Mouse (Mus musculus) neural tube, embryonic 13.5 days (tissue): Measurements from ENCODE around the gene B3glct. TPM values are rescaled to one million over a fixed set of nuclear protein-coding genes. Genes with fewer than 3 reads are reported as not detected.

Experiments used
- ATAC-seq: fragments of 200-750 bp; cut with Nextera tagmentation; 2 replicates; pipeline ENCODE4 v1.8.0; 2017; ENCODE audit warnings: low read depth, mild to moderate bottlenecking, moderate TSS enrichment, moderate library complexity
- H3K27ac ChIP-seq: fragments of 300-500 bp; sonication (generic); replicated peaks from 2 replicates; pipeline ENCODE4 v1.5.1; 2015; ENCODE audit warnings: moderate library complexity, mild to moderate bottlenecking, inconsistent platforms
- H3K27me3 ChIP-seq: fragments of 300-500 bp; sonication (generic); 2 replicates; pipeline ENCODE4 v1.6.1; 2015; ENCODE audit warnings: mild to moderate bottlenecking, inconsistent platforms
- H3K36me3 ChIP-seq: fragments of 300-500 bp; sonication (generic); 2 replicates; pipeline ENCODE4 v1.6.1; 2015; ENCODE audit warnings: mild to moderate bottlenecking, inconsistent platforms
- H3K4me1 ChIP-seq: fragments of 300-500 bp; sonication (generic); replicated peaks from 2 replicates; pipeline ENCODE4 v1.6.1; 2015; ENCODE audit warnings: inconsistent platforms
- H3K4me2 ChIP-seq: fragments of 300-500 bp; sonication (generic); 2 replicates; pipeline ENCODE4 v1.6.1; 2015; ENCODE audit warnings: inconsistent platforms, mild to moderate bottlenecking, moderate library complexity
- H3K4me3 ChIP-seq: fragments of 300-500 bp; sonication (generic); 2 replicates; pipeline ENCODE4 v1.5.1; 2015; ENCODE audit warnings: mild to moderate bottlenecking, inconsistent platforms
- H3K9ac ChIP-seq: fragments of 300-500 bp; sonication (generic); 2 replicates; pipeline ENCODE4 v1.6.1; 2015; ENCODE audit warnings: moderate library complexity, mild to moderate bottlenecking, inconsistent platforms
- H3K9me3 ChIP-seq: fragments of 300-500 bp; sonication (generic); 2 replicates; pipeline ENCODE4 v1.6.1; 2016; ENCODE audit warnings: inconsistent platforms
- WGBS: fragments of 180-500 bp; shearing (Covaris S2); methylation state at CpG from one replicate; pipeline ENCODE4 v1.1.7; 2015; 5-methylcytosine and 5-hydroxymethylcytosine counted together
- polyA plus RNA-seq: library from polyadenylated mRNA; unstranded; fragments of >200 nt; fragmentation: Nextera tagmentation; extraction: Ambion mirVana; gene quantifications from 2 replicates; pipeline ENCODE4 v1.2.1, GENCODE M21; 2015

B3glct gene
- polyA plus RNA-seq, 1 experiment from 2014 or later = 16.1 TPM

DNA sequence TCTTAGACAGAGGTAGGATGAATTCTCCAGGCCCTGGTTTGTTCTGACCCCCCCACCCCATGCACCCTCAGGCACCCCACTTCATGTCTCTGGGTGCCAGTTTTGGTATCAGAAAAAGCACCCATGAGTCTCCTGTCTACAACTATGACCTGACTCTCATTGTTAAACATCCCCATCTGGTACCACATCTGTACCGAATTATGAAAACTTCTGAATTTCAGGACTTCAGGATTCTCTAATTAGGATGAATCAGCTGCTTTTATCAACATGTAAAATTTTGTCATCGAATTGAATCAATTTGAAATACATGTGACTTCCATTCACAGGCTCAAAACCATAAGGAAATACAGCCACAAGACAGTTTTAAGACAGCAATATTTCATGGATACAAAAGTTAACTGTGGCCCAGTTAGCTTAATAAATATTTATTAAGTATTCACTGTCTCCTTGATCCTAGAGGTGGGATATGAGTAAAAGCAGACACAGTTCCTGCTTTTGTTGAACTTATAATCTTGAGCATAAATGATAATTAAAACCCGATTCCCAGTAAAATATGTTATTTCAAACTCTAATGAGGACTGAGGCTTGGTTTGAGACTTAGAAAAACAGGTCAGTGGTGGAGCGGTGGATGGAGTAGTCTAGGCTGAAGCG is 89.7 kb downstream of the B3glct start:
- Histone ChIP-seq H3K4me3 (no peak overlapping the region), H3K4me1 (no peaks in the 10 kb centered on the region), H3K4me2 (no peak overlapping the region), H3K9ac (no peak overlapping the region), H3K36me3 (no peaks in the 10 kb centered on the region), H3K9me3 (no peaks in the 10 kb centered on the region), H3K27me3 (no peaks in the 10 kb centered on the region), H3K27ac (no peak overlapping the region)
- no peak for ATAC-seq
- 89% methylated on average over 5 of the region's 5 CpGs for WGBS

DNA sequence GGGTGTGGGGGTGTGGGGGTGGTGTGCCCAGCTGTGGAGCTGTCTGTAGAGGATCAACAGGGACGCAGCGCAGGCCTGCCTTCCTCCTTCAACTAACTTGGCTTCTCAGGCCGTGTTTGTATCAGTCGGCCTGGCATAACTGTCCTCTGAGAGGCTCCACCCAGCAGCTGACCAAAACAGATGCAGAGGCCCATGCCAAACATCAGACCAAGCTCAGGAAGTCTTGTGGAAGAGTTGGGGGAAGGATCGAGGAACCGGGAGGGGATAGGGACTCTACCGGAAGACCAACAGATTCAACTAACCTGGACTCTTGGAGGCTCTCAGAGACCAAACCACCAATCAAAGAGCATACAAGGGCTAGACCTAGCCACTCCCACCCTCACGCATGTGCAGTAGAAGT is 91.6 kb downstream of the B3glct start:
- Histone ChIP-seq H3K27ac (no peak overlapping the region), H3K9ac (no peak overlapping the region), H3K9me3 (no peaks in the 10 kb centered on the region), H3K27me3 (no peaks in the 10 kb centered on the region), H3K36me3 (no peaks in the 10 kb centered on the region), H3K4me1 (no peaks in the 10 kb centered on the region), H3K4me3 (no peak overlapping the region), H3K4me2 (no peak overlapping the region)
- ATAC-seq = no peak
- WGBS = 94% methylated on average over 8 of the region's 8 CpGs

- Histone ChIP-seq H3K9me3 (peaks cover 7% of the 10 kb centered on the region; the same call in 1 of the 2 replicates), H3K4me3 (no peak overlapping the region), H3K36me3 (no peaks in the 10 kb centered on the region), H3K27ac (no peak overlapping the region), H3K4me1 (no peaks in the 10 kb centered on the region), H3K4me2 (no peak overlapping the region), H3K9ac (no peak overlapping the region), H3K27me3 (no peaks in the 10 kb centered on the region)
- ATAC-seq = no peak
- WGBS = 88% methylated on average over 7 of the region's 7 CpGs
These were observed 98.0 kb downstream of the B3glct start for GRCm38 (mm10) chr5:149776038-149776437.

DNA sequence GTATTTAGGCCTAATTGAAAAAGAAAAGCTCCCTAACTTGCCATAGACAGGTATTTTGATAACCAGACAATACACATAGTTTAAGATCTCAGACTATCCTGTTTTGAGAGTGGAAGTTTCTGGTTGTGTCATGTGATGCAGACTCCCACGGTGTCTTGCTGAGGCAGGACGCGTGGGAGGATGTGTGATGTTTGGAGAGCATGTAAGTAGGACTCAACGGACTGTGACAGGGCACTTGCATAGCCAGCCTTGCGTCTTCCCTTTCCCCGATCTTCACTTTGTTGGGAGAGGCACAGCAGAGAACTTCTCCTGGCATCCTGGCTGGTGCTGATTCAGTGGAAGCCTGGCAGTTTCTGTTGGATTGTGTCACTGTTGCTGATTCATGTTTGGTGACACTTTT is 101.7 kb downstream of the B3glct start:
- no peak overlapping the region for H3K4me2 ChIP-seq
- H3K9ac ChIP-seq = no peak overlapping the region
- no peaks in the 10 kb centered on the region for H3K36me3 ChIP-seq
- H3K4me3 ChIP-seq = no peak overlapping the region
- H3K9me3 ChIP-seq = peaks cover 7% of the 10 kb centered on the region; the same call in 1 of the 2 replicates
- H3K27me3 ChIP-seq = no peaks in the 10 kb centered on the region
- no peak overlapping the region for H3K27ac ChIP-seq
- 93% methylated on average over 6 of the region's 6 CpGs for WGBS
- H3K4me1 ChIP-seq = no peaks in the 10 kb centered on the region
- no peak for ATAC-seq

- Histone ChIP-seq H3K36me3 (no peaks in the 10 kb centered on the region), H3K4me3 (no peak overlapping the region), H3K9me3 (peaks cover 7% of the 10 kb centered on the region; the same call in 1 of the 2 replicates), H3K4me2 (no peak overlapping the region), H3K27ac (no peak overlapping the region), H3K27me3 (no peaks in the 10 kb centered on the region), H3K4me1 (no peaks in the 10 kb centered on the region), H3K9ac (no peak overlapping the region)
- WGBS = 96% methylated on average over 2 of the region's 2 CpGs
- ATAC-seq = no peak
These were observed 102.4 kb downstream of the B3glct start for GRCm38 (mm10) chr5:149780411-149780810.

GRCm38 (mm10) chr5:149790087-149790486 is 112.1 kb downstream of the B3glct start:
- no peak overlapping the region for H3K27ac ChIP-seq
- H3K4me3 ChIP-seq = no peak overlapping the region
- H3K9ac ChIP-seq = no peak overlapping the region
- no peaks in the 10 kb centered on the region; the same call in 1 of the 2 replicates for H3K9me3 ChIP-seq
- H3K4me1 ChIP-seq = no peaks in the 10 kb centered on the region
- H3K27me3 ChIP-seq = no peaks in the 10 kb centered on the region
- no peaks in the 10 kb centered on the region for H3K36me3 ChIP-seq
- no peak for ATAC-seq
- no peak overlapping the region for H3K4me2 ChIP-seq
- 16% methylated on average over 8 of the region's 8 CpGs for WGBS

DNA sequence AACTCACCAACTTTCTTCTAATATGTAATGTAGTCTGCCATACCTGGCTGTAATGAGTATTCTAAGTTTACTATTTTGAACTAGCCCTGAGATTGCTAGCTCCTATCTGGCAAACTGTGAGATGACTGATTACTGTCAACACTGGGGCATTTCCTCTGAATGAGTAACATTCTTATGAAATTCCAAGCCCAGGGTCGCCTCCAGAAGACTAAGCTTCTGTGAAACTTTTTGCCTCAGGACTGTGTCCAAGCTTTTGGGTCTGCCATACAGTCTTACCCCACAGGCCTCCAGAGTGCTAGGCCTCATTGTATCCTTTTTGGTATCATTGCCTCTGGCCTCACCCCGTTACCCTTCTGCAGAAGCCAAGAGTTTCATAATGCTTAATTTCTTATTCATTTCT is 132.0 kb downstream of the B3glct start:
- Histone ChIP-seq H3K4me1 (no peaks in the 10 kb centered on the region), H3K9ac (no peak overlapping the region), H3K9me3 (no peaks in the 10 kb centered on the region), H3K27me3 (no peaks in the 10 kb centered on the region), H3K27ac (no peak overlapping the region), H3K36me3 (no peaks in the 10 kb centered on the region), H3K4me2 (no peak overlapping the region), H3K4me3 (no peak overlapping the region)
- 71% methylated on average over 2 of the region's 2 CpGs for WGBS
- no peak for ATAC-seq

GRCm38 (mm10) chr5:149811835-149812234 is 133.8 kb downstream of the B3glct start:
- no peaks in the 10 kb centered on the region for H3K4me1 ChIP-seq
- no peak overlapping the region for H3K9ac ChIP-seq
- WGBS = 57% methylated on average over 6 of the region's 6 CpGs
- no peak overlapping the region for H3K4me3 ChIP-seq
- no peak overlapping the region for H3K4me2 ChIP-seq
- no peaks in the 10 kb centered on the region for H3K27me3 ChIP-seq
- H3K9me3 ChIP-seq = no peaks in the 10 kb centered on the region
- ATAC-seq = no peak
- H3K36me3 ChIP-seq = no peaks in the 10 kb centered on the region
- H3K27ac ChIP-seq = no peak overlapping the region

Other genes with a start within 250 kb of the B3glct start
- 0.54 and 1.3 TPM in 2 replicates for gene Tex26, start 238.6 kb upstream of the B3glct start, polyA plus RNA-seq
- 0.60 and 0.96 TPM in 2 replicates for gene Wdr95, start 149.6 kb upstream of the B3glct start, polyA plus RNA-seq
- 90.7 and 108 TPM in 2 replicates for gene Hsph1, start 41.9 kb upstream of the B3glct start, polyA plus RNA-seq